Mouse (Mus musculus) lung, postnatal 36 days (tissue): ENCODE measurements around the gene Ubap1.
A peak's percentile ranks its signal among the peaks of the same experiment; 100 is the strongest.

Source experiments
- DNase-seq: peaks from one replicate; pipeline ENCODE4 v3.0.0; 2022; ENCODE audit warnings: mixed read lengths

Ubap1 gene

GRCm38 (mm10) chr4:41348584-41349198 is at the start of gene Ubap1:
Gene Ubap1 (plus strand): TSS chr4:41348996.
- DNase-seq, result peak; percentile 97

GRCm38 (mm10) chr4:41303671-41304070 is 45.1 kb upstream of the Ubap1 start:
- DNase-seq, result no peak

- DNase-seq, result peak; percentile 26
Observed at GRCm38 (mm10) chr4:41304302-41304701, 44.5 kb upstream of the Ubap1 start.

GRCm38 (mm10) chr4:41307406-41307805 is 41.4 kb upstream of the Ubap1 start:
- no peak for DNase-seq

- peak; percentile 65 for DNase-seq
Observed at GRCm38 (mm10) chr4:41310567-41311563, 37.9 kb upstream of the Ubap1 start.

GRCm38 (mm10) chr4:41313722-41314121 is 35.1 kb upstream of the Ubap1 start:
- DNase-seq, result no peak

GRCm38 (mm10) chr4:41314141-41315129 is 34.4 kb upstream of the Ubap1 start, which contains the start of gene Dcaf12:
Gene Dcaf12 (minus strand): TSS chr4:41314889.
- peak; percentile 98 for DNase-seq

GRCm38 (mm10) chr4:41315173-41315572 is 33.6 kb upstream of the Ubap1 start:
- no peak for DNase-seq

- DNase-seq, result no peak
Observed at GRCm38 (mm10) chr4:41318267-41318666, 30.5 kb upstream of the Ubap1 start.

- DNase-seq, result no peak
Observed at GRCm38 (mm10) chr4:41320971-41321370, 27.8 kb upstream of the Ubap1 start.

GRCm38 (mm10) chr4:41326876-41327275 is 21.9 kb upstream of the Ubap1 start:
- no peak for DNase-seq

GRCm38 (mm10) chr4:41329481-41329880 is 19.3 kb upstream of the Ubap1 start:
- DNase-seq, result no peak

GRCm38 (mm10) chr4:41331085-41331484 is 17.7 kb upstream of the Ubap1 start:
- DNase-seq, result no peak

GRCm38 (mm10) chr4:41331698-41332421 is 16.9 kb upstream of the Ubap1 start:
- no peak for DNase-seq

- DNase-seq, result no peak
Observed at GRCm38 (mm10) chr4:41336546-41336945, 12.2 kb upstream of the Ubap1 start.

- DNase-seq, result no peak
Observed at GRCm38 (mm10) chr4:41340912-41341550, 7.8 kb upstream of the Ubap1 start.

- no peak for DNase-seq
Observed at GRCm38 (mm10) chr4:41346011-41346410, 2.8 kb upstream of the Ubap1 start.

- DNase-seq, result peak; percentile 26
Observed at GRCm38 (mm10) chr4:41347839-41348238, 957 bp upstream of the Ubap1 start.

GRCm38 (mm10) chr4:41349199-41349591 is 399 bp downstream of the Ubap1 start:
- DNase-seq, result peak; percentile 36

- no peak for DNase-seq
Observed at GRCm38 (mm10) chr4:41352758-41353157, 4.0 kb downstream of the Ubap1 start.

GRCm38 (mm10) chr4:41353265-41353664 is 4.5 kb downstream of the Ubap1 start:
- DNase-seq, result peak; percentile 33
